Mouse (Mus musculus) Muller cell, postnatal 12 days (primary cell): ENCODE measurements around the gene Mid2.
"Not testable (repeated sequence)": the region's sequence is repeated elsewhere in the genome, so short reads cannot be mapped to it uniquely, and the experiment has no call there.

Source experiments
- DNase-seq: peaks from one replicate; pipeline ENCODE4 v3.0.0-alpha.2; 2015; ENCODE audit errors: inconsistent ontology term

The Mid2 gene

DNA sequence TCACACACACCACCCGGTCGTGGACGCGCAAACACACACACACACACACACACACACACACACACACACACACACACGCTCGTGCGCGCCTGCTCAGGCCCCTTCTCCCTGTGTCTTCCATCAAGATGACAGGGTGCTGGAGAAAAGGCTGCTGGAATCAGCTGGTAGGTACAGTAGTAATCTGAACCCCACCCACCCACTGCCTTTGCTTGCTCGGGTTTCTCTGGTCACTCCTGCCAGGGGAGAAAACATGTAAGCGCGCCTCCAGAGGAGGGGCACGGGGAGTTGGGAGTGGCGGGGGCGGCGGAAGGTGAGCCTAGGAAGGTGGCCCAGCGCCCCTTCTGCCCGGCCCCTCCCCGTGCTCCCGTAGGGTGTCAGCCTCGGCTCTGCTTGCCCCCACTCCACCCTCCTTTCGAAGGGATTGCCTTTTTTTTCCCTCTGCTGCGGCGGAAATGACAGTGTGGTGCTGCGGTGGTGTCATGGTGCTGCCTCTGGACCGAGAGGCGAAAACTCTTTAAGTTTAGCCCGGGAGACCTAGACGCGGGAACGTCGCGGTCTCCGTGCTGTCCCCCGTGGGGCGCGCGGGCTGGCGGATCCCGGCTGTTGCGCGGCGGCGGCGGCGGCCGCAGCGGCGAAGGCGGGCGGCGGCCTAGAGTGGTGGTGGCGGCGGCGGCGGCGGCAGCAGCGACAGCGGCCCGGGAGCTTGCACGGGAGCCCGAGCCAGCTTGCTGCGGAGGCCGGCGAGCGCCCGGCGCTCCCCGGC lies at the start of gene Mid2:
Mid2 (plus strand) TSS at position 121 of the 763 bp plus-strand sequence.
- DNase-seq, result peak; percentile 53

DNA sequence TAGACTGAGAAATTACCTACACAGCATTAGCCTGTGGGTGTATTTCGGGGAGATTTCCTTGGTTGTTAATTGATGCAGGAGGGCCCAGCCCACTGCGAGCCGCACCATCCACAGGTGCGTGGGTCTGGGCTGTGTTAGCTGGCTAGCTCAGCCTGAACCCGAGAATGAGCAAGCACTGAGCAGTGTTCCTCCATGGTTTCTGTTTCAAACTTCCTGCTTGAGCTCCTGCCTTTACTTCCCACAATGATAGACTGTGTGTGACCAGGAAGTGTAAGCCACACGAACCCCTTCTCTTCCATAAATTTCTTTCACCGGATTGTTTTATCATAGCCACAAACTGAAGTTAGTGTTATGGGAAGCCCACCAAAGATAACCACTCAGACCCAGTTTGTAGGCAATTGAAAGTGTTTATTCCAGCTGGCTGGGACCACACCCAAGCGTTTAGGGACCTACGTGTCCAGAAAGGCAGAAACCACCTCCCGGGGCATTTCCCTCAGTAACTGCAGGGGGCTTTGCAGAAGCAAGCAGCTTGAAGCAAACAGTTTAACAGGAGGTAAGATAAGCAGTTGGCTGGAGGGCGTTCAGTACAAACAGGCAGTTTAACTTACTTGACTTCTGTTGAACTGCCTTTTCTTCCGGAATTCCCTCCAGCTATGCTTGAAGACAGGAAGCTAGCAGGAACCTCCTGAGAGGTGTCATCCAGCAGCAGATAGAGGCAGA lies 39.4 kb upstream of the Mid2 start:
- DNase-seq, result no peak

DNA sequence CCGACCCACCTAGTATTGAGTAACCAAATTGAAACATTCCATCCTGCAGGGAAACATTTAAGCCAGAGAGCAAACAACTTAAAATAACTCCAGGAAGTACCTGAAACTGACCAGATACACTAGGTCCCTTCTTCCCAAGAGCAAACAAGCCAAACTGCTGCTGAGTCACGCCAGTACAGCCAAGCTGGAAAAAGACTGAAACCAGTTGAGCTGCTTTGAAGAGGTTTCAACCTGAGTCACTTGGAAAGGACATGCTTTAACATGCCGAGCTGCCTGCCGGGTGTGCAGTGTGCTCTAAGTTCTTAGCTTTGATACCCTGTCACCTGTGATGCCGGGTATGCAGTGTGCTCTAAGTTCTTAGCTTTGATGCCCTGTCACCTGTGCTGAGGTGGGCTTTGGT lies 26.4 kb upstream of the Mid2 start:
- no peak for DNase-seq

DNA sequence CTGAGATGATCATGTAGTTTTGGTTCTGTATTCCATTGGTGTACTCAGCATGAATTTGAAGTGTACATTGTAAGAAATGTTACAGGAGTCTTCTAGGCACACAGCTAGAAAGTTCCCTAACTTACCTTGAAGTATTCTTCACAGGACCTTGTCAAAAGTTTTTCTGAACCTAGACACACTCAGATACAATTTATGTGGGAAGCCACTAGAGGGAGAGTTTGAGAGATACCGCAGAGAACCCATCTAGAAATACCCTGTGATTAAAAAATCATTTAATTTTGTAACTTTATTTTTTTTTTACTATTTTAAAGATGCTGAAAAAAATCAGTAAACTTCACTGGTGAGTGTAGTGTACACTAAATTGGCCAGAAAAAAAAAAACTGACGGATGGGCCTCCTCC lies 24.8 kb upstream of the Mid2 start:
- no peak for DNase-seq

DNA sequence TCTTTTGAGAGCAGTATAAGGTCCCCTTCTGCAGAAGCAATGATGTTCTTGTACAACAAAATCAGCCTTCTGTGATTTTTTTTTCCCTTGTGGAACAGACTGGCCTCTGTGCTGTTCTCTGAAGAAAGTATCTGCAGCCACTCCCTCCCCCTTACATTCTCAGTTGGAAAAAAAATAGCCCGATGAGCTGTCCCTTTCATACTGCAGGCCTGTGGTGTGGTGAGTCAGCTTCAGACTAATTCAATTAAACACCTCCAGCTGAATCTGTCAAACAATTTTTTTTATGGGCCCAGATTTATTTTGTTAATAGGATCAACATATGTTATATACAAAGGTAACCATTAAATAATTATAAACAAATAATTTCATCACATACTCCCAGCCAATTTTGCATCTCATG lies 3.7 kb upstream of the Mid2 start:
- peak; percentile 84 for DNase-seq

DNA sequence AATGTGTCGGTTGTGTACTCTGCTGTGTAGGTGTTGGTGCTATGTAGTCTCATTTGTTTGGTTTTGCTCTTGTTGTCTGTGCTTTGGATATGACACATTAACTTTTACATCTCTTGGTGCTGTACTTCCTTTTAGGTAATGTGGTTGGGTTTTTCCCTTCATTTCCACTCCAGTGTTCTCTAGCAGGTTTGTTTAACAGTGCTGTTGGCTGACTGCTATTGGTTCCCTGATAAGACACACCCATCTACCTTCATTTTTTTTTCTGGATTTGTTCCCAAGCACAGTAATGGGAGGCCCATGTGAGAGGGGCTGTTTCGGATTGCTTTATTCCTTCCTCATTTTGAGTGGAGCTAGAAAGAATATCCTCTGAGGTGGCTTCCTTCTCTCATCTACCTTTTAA lies 883 bp upstream of the Mid2 start:
- DNase-seq, result no peak

DNA sequence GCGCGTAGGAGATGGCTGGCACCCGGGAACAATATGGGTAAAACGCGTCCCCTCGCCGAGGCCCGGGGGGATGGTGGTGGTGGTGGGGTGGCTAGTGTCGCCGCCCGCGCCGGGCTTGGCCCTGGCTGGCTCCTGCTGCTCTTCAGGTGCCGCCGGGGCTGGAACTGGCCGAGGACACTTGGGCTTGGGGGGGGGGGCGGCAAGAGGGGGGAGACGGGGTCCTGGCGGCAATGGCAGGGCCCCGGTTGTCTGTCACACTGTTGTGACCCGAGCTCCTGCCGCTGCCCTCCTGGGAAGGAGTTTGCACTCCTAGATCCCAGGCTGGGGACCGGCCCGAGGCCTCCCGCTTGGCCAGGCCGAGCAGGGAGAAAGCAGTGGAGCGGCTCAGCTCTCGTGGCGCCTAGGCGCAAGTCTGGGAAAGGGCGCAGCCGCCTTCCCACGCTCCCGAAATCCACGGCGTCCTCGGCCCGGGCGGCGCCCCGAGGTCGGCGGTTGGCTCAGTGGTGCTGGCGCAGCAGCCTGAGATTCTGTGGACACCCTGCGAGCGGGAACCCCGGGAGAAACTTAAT lies 927 bp downstream of the Mid2 start:
- DNase-seq, result peak; percentile 43

DNA sequence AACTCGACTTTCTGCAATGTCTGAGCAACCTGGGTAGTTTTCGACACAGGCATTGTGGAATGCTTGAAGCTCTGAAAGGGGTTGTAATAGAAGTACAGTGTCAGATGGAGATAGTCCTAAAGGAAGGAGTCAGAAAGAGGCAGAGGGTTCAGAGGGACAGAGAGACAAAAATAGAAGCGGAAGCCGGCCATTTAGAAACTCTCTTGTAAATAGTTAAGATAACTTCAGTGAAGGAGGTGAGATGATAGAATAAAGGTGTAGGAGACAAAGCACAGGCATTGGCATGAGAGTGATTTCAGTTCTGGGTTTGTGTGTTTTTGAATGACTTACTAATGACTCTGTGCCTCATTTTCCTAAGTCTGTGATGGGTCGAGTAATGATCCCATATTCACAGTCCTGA lies 11.0 kb downstream of the Mid2 start:
- no peak for DNase-seq

DNA sequence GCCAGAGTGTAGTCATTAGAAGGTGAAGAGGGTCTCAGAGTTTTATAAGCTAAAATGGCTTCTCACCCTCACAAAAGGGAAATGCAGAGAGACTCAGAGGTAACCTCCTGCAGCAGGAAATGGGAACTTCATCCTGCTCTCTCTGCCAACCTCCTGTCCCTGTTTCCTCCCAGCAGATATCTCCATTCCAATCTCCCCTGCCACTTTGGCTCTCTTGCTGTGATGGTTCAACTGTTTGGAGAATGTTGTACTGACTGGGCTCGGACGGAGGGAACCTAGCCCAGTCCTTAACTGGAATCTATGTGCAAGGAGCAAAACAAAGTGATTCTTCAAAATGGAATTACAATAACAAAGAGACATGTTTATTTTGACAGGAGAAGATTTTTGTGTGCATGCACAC lies 23.9 kb downstream of the Mid2 start:
- DNase-seq, result no peak

DNA sequence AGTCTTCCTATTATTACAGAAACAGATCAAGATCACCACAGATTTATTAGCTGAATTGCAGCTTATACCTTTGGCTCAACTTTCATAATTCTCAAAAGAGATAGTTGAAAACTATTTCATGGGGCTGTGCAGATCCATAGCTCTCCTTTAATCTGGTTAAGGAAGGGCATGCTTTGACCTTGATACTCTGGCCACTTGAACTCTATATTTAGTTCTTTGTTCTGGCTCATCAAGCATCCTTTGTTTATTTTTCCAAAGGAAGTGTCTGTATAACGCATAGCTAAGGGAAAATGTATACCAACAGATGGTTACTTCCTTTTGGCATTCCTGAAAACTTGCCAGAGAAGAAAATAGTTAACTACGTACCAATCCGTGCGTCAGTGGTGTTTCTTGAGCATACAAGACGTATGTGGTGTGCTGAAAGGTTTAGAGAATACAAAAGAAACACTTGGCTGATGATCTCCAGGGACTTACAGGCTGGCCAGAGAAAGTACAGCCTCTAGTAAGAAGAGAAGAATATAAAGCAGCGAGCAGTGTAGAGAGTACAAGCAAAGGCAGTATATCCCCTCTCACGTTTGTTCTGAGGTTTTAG lies 33.6 kb downstream of the Mid2 start:
- not testable (repeated sequence) for DNase-seq

DNA sequence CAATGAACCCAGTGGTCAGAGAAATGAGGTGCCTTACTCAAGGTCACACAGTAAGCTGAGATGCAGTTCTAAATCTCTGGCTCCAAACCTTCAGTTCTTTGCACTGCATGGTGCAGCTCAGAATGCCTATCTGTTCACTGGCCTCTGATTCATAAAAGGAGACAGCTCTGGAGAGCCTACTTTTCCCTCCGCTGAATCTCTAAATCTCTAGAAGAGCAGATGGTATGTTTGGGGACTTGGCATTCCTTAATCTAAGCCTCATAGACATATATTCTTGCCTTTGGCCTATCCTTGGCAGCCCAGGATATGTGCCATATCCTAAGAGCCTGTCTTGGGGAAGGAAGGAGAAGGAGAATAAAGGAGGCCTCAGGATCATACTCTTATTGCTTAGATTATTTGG lies 38.8 kb downstream of the Mid2 start:
- DNase-seq, result peak; percentile 2

DNA sequence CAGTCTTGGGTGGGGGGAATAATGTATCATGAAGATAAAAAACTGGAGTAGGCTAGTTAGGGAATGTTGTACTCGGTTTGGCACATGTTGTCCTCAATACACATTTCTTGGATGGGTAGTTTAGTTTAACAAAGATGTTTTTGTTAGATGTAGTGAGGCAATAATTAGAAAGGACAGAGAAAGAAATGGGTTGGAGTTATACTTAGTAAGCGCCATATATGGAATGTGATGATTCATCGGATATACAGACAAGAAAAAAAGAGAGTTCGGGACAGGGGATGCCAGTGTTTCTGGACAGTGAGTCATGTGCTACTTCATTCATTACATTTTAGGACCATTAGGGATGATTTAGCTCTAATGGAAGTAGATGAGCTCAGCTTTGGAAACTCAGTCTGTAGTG lies 41.7 kb downstream of the Mid2 start:
- peak; percentile 86 for DNase-seq

DNA sequence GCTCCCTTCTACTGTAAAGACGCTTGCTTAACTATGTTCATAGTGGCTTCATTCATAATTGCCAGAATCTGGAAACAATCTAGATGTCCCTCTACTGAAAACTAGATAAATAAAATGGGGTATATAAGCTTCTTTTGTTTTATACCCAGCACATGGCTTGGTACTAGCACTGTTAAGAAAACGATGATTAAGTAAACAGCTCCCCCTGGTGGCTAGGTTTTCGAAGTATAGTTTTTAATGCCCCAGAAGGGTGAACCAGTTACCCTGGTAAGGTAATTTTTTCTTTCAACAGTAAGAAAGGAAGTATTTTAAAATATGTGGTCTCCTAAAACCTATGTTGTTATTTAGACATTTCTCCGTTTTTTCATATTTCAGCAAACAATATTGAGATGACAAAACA lies 58.0 kb downstream of the Mid2 start:
- DNase-seq, result peak; percentile 22

DNA sequence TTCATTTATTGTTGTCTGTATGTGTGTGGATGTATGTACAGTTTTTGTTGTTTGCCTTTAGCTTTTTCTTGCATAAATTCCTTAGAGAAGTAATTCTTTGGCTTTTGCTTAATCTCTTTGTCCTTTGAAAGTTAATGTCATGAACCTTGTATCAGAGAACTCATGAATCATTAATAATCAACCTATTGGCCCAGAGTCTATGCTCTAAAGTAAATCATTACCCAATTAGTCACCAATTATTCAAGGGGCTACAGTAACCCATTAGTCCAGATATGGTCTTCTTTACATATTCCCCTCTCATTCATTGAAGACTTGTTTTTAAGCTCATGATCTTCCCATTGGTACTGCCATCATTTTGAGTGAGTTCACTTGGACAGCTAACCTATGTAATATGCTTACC lies 74.6 kb downstream of the Mid2 start:
- DNase-seq, result no peak

DNA sequence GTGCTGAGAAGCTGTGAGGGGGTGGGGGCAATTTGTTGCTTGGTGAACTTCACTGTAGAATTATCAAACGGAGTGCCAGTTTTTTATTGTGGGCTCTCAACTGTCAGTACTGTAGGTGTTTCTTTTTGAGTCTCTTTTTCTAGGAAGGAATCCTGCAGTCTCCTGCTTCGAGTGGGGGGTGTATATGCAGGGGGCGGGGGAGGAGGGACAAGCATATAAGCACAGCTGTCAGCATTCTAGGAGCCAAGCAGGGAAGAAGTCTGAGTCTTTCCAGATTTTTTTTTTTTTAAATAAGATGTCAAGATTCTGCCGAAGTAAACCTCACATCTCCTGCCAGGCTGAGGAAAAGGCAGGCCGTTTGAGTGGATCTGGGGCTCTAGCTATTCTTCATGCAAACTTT lies 78.8 kb downstream of the Mid2 start:
- DNase-seq, result no peak

DNA sequence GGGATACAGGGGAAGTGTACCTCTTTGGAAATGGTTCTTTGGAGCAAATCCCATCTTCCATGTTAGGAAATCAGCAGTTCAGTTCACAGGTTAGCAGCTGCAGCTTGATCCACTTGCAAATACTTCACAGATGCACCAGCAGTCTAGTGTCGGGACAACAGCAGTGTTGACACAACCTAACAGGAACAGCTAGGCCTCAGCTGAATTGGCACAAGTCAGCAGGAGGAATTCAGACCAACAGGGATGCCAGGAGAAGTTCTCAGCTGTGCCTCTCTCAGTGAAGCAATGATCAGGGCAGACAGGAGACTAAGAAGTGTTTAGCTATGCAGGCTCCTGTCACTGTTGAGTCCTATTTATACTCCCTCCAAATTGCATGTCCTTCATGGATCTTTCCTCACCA lies 105.4 kb downstream of the Mid2 start:
- DNase-seq, result peak; percentile 48

DNA sequence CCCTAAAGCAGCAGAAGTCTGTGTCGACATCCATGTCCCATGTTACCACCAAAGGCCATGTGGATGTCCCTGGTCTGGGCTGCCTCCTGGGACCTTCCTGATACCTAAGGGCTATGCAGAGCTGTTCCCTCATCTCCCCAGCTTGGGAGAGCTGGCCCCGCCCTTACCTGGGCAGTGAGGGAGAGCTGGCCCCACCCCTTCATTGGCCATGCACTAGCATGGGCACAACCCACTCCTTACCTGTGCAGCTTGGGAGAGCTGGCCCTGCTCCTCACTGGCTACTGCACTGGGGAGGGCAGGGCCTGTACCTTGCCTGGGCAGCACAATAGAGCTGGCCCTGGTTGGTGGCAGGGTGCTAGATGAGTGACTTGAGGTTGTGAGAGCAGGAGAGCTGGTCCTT lies 140.9 kb downstream of the Mid2 start:
- DNase-seq, result no peak

DNA sequence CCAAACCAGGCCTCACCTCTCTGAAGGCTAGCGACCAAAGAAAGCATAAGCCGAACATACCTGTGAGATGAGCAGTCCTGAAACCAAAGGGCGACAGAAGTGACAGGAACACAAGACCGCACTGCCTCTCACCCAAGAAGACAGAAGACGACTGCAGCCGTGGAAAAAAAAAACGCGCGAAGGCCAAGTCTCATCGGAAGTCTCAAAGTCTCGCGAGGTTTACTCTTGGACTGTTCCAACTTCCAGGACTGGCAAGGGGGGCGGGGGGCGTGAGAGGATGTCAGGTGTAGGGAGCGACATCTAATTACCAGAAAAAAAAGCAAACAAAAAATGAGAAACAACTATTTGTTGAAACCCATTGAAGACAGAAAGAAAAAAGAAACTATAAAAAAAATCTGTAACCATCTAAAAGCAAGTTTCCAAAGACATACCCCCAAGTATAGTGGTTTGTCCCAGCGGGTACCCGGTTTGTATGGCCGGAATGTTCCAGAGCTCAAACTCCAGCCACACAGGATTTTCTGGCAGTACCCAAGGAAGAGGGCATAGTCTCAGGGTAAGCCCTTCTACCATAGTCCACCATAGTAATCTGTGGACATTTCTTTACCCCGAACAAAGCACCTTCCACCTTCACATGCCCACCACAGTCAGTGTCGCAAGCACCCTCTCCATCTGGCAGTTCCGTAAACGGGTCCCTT lies 149.1 kb downstream of the Mid2 start, which contains the start of gene Tex13b:
Tex13b (minus strand) TSS at position 122 of the 695 bp plus-strand sequence.
- DNase-seq, result no peak
